Mouse (Mus musculus): ENCODE results near the gene Pomt1. TPM values are rescaled to one million over a fixed set of nuclear protein-coding genes. Genes with fewer than 3 reads are reported as not detected.

Gene Pomt1
- polyA plus RNA-seq, 1 experiment, result not detected

DNA sequence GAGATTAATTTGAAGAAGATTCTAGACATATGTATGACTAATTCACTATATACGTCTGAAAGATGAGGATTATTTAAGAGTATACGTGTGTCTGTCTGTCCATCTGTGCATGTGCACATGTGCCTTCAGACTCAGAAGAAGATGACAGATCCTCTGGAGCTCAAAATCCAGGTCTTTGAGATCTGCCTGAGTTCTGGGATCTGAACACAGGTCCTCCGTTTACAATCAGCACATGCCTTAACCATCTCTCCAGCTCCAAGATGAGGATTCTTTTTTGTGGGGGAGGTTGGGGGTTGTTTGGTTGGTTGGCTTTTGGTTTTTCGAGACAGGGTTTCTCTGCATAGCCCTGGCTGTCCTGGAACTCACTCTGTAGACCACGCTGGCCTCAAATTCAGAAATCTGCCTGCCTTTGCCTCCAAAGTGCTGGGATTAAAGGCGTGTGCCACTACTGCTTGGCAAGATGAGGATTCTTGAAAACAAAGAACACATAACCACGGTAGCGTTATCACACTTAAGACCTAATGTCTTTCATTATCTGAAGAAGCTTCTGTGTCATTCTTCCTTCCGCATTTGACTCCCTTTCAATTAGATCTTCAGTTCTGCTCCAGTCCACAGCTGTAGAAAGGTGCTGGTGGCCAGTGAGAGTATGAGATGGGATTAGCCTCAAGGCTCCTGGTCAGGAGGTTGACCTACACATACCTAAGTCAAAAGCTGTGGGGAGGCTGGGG is 2.5 kb downstream of the Pomt1 start:
- TF ChIP-seq CTCF (IDR thresholded peaks at IDR 0.05; ENCODE audit: insufficient read depth, low read depth, low read length) (no peak), POLR2A (IDR thresholded peaks at IDR 0.05; ENCODE audit: insufficient read depth, low read depth, low read length) (no peak)
- H3K4me3 ChIP-seq (ENCODE audit: insufficient read depth, low read depth, low read length), result no peak overlapping the region
- no peak overlapping the region for H3K27ac ChIP-seq (ENCODE audit: insufficient read depth, low read depth, low read length)
- 92% methylated on average over 9 of the region's 9 CpGs for WGBS
- H3K4me1 ChIP-seq (ENCODE audit: control insufficient read depth, insufficient read depth, low read length), result no peaks in the 10 kb centered on the region; the same call in 1 of the 2 replicates

DNA sequence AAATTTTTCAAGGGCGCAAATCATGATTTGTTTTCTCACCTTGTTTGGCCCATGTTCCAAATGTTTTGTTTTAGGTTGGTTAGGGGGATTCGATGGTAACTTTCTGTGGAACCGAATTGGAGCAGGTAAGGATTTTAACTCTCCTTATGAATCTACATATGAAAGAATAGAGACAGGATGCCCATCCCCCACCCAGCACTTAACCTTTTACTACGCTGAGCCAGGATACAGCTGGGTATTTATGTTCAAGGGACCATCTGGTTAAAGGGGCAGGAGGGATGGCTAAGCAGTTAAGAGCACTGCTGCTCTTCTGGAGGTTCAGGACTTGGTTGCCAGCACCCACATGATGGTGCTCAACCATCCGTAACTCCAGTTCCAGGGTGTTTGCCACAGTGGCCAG is 4.2 kb downstream of the Pomt1 start:
- Histone ChIP-seq H3K4me1 (ENCODE audit: control insufficient read depth, insufficient read depth, low read length) (no peaks in the 10 kb centered on the region), H3K4me3 (ENCODE audit: insufficient read depth, low read depth, low read length) (no peak overlapping the region), H3K27ac (ENCODE audit: insufficient read depth, low read depth, low read length) (no peak overlapping the region)
- TF ChIP-seq CTCF (IDR thresholded peaks at IDR 0.05; ENCODE audit: insufficient read depth, low read depth, low read length) (no peak), POLR2A (IDR thresholded peaks at IDR 0.05; ENCODE audit: insufficient read depth, low read depth, low read length) (no peak)
- 88% methylated on average over 5 of the region's 5 CpGs for WGBS

DNA sequence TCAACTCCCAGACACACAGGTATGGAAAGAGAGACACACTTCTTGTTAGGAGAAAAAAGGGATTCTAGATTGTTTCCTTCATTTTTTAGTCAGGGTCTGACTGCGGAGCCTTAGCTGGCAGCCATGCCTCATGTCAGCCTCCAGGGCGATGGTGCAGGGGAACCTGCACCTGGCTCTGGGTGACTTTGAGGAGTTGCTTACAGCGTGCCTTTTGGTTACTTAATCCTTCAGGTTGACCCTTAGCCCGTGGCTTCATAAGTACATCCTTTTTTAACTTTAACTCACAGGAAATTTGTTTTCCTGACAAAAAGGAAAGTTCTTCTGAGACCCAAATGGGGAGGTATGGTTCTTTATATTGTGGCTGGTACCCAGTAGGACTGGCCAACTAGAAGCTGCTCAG is 6.6 kb downstream of the Pomt1 start:
- H3K4me3 ChIP-seq (ENCODE audit: insufficient read depth, low read depth, low read length), result no peak overlapping the region
- H3K27ac ChIP-seq (ENCODE audit: insufficient read depth, low read depth, low read length), result no peak overlapping the region
- WGBS, result 92% methylated on average over 4 of the region's 4 CpGs
- H3K4me1 ChIP-seq (ENCODE audit: control insufficient read depth, insufficient read depth, low read length), result no peaks in the 10 kb centered on the region
- TF ChIP-seq CTCF (IDR thresholded peaks at IDR 0.05; ENCODE audit: insufficient read depth, low read depth, low read length) (no peak), POLR2A (IDR thresholded peaks at IDR 0.05; ENCODE audit: insufficient read depth, low read depth, low read length) (no peak)

DNA sequence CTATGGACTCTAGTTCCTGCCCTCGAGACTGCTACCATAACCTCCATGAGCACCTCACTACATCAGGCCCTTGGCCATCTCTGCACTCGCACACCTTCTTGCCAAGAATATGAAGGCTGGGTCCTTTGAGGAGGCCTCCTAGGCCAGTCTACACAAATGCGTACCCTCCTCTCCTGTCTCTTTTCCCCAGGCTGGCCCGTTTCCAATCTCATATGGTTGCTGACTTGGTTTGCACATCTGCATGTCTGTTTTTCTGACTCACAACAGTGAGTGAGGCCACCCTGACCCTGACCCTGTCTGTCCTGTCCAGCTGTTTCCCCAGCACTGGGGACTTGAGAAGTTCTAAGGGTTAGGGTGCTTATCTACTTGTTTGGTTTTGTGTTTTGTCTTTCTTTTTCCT is 10.4 kb downstream of the Pomt1 start:
- Histone ChIP-seq H3K4me3 (ENCODE audit: insufficient read depth, low read depth, low read length) (no peak overlapping the region), H3K27ac (ENCODE audit: insufficient read depth, low read depth, low read length) (no peak overlapping the region), H3K4me1 (ENCODE audit: control insufficient read depth, insufficient read depth, low read length) (no peaks in the 10 kb centered on the region)
- no peak for TF ChIP-seq CTCF (IDR thresholded peaks at IDR 0.05; ENCODE audit: insufficient read depth, low read depth, low read length)
- no peak for TF ChIP-seq POLR2A (IDR thresholded peaks at IDR 0.05; ENCODE audit: insufficient read depth, low read depth, low read length)
- WGBS, result 81% methylated on average over 4 of the region's 4 CpGs

- Histone ChIP-seq H3K4me3 (ENCODE audit: insufficient read depth, low read depth, low read length) (no peak overlapping the region), H3K27ac (ENCODE audit: insufficient read depth, low read depth, low read length) (no peak overlapping the region), H3K4me1 (ENCODE audit: control insufficient read depth, insufficient read depth, low read length) (no peaks in the 10 kb centered on the region)
- WGBS, result 67% methylated on average over 10 of the region's 10 CpGs
- TF ChIP-seq POLR2A (IDR thresholded peaks at IDR 0.05; ENCODE audit: insufficient read depth, low read depth, low read length), result no peak
- no peak for TF ChIP-seq CTCF (IDR thresholded peaks at IDR 0.05; ENCODE audit: insufficient read depth, low read depth, low read length)
These were observed 12.3 kb downstream of the Pomt1 start for GRCm38 (mm10) chr2:32248377-32249361.

DNA sequence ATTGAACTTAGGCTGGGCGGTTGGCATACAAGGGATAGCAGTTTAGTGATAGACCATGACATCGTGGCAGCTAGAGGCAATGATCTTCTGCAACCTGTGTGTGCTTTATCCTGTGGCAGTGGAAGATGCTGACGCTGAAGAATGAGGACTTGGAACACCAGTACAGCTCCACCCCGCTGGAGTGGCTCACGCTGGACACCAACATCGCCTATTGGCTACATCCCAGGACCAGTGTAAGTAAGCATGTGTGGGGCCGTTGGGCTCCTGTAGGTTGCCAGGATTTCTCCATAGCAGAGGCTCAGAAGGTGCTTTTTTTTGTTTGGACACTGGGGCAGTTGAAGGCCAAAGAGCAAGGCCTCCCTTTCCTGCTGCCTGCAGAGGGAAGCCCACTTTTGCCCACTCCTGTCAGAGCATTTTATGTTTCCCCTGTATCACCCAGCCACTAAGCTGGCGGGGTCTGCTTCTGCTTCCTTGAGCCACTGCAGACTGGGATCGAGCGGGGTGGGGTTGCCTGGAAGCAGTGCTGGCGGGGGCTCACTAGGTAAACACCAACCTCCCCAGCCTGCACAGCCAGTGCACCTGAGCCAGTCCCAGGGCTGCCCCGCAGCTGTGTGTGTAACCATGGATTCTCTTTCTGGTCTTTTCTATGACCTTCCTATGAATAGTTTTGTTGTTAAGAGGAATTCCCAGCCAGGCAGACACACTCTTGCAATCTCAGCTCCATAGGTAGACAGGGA is 15.6 kb downstream of the Pomt1 start:
- no peaks in the 10 kb centered on the region for H3K4me1 ChIP-seq (ENCODE audit: control insufficient read depth, insufficient read depth, low read length)
- no peak overlapping the region for H3K4me3 ChIP-seq (ENCODE audit: insufficient read depth, low read depth, low read length)
- TF ChIP-seq CTCF (IDR thresholded peaks at IDR 0.05; ENCODE audit: insufficient read depth, low read depth, low read length), result no peak
- no peak for TF ChIP-seq POLR2A (IDR thresholded peaks at IDR 0.05; ENCODE audit: insufficient read depth, low read depth, low read length)
- no peak overlapping the region for H3K27ac ChIP-seq (ENCODE audit: insufficient read depth, low read depth, low read length)
- 83% methylated on average over 12 of the region's 12 CpGs for WGBS

DNA sequence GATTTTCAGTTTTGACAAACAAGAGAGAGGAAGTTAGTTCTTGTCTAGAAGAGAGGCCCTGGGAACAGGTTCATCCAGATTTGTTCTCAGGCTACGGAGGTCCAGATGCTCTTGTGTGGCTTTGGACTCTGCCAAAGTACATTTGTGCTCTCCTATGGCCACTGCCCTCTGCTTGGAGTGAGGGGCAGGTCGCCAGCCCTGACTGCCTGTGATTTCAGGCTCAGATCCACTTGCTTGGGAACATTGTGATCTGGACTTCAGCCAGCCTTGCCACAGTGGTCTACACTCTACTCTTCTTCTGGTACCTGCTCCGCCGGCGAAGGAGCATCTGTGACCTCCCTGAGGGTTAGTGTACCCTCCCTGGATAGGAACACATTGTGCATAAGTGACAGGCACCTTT is 16.3 kb downstream of the Pomt1 start:
- H3K4me3 ChIP-seq (ENCODE audit: insufficient read depth, low read depth, low read length), result no peak overlapping the region
- H3K4me1 ChIP-seq (ENCODE audit: control insufficient read depth, insufficient read depth, low read length), result no peaks in the 10 kb centered on the region
- no peak overlapping the region for H3K27ac ChIP-seq (ENCODE audit: insufficient read depth, low read depth, low read length)
- TF ChIP-seq CTCF (IDR thresholded peaks at IDR 0.05; ENCODE audit: insufficient read depth, low read depth, low read length) (no peak), POLR2A (IDR thresholded peaks at IDR 0.05; ENCODE audit: insufficient read depth, low read depth, low read length) (no peak)
- whole genome bisulfite sequencing, result 83% methylated on average over 5 of the region's 5 CpGs

- WGBS, result 92% methylated on average over 1 of the region's 1 CpGs
- TF ChIP-seq POLR2A (IDR thresholded peaks at IDR 0.05; ENCODE audit: insufficient read depth, low read depth, low read length), result no peak
- no peak for TF ChIP-seq CTCF (IDR thresholded peaks at IDR 0.05; ENCODE audit: insufficient read depth, low read depth, low read length)
- Histone ChIP-seq H3K4me3 (ENCODE audit: insufficient read depth, low read depth, low read length) (no peak overlapping the region), H3K4me1 (ENCODE audit: control insufficient read depth, insufficient read depth, low read length) (no peaks in the 10 kb centered on the region), H3K27ac (ENCODE audit: insufficient read depth, low read depth, low read length) (no peak overlapping the region)
These were observed 17.0 kb downstream of the Pomt1 start for GRCm38 (mm10) chr2:32253352-32253751.

All from olfactory bulb, adult 2 months (tissue).